Mouse (Mus musculus) CD4-positive naive resting alpha-beta T cell, adult 76 days (primary cell): Measurements from ENCODE around the gene Olfr1443. TPM values are rescaled to one million over a fixed set of nuclear protein-coding genes. Genes with fewer than 3 reads are reported as not detected.

ENCODE experiments used
- total RNA-seq: library from RNA; stranded (reverse); gene quantifications from one replicate; pipeline ENCODE4 v1.2.4, GENCODE M21; 2023

The Olfr1443 gene
- not detected for total RNA-seq

DNA sequence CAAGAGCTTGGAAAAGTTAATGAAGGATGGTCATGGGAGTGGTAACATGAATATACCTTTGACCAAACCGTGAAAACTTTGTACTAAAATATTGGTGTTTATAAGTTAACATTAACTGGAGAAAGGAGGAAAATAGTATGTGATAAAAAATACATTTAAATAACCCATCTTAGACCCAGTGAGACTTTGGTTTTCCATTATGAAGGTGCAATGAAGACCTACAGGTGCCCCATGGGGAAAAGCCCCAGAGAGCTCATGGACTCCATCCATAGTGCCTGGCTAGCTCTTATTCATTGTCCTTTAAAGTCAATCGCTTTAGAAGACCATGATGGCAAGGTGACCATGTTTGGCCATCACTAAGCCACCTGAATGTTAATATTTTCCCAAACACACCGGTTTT, at the start of gene Olfr1443:
Gene Olfr1443, plus strand, starts transcription at position 301 of the 400 bp plus-strand sequence.

GRCm38 (mm10) chr19:12633176-12633575, 44.7 kb upstream of the Olfr1443 start, which contains the start of gene Glyat:
Gene Glyat, plus strand, starts transcription at chr19:12633308.

DNA sequence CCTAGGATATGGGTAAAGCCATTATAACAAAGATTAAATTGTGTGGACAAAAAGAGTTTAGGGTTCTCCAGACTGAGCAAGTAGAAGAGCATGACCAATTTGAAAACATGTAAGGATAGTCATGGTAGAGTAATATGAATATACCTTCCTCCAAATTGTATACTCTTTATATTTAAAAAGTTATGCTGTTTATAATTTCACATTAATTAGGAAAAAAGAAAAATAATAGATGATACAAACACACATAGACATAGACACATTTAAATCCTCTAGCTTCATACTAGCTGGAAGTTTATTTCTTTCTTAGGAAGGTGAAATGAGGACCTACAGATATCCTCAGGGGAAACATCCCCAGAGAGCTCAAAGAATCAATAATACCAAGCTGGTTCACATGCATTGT, 7.8 kb upstream of the Olfr1443 start, which contains the start of gene Olfr1442:
Gene Olfr1442, plus strand, starts transcription at position 301 of the 400 bp plus-strand sequence.

DNA sequence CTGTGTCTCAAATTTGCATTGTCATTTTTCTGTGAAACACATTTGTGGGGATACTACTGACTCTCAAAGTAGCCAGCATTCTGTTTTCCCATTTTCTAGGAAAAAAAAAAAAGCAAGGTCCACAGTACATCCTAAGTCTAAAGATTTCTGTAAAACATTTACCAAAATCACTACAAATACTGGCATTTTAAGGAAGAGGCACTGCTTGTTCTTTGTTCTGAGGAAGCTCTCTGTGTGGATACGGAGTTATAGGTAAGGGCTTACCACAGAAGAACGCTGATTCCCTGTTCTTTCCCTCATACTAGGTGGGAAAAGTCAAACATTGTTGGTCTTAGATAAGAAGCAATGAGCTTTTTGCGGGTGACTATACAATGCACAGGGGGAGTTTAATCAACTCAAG, 17.7 kb downstream of the Olfr1443 start, which contains the start of gene Keg1:
Gene Keg1, plus strand, starts transcription at position 197 of the 400 bp plus-strand sequence.

Other genes starting within 250 kb of the Olfr1443 start
- 18.6 TPM for gene Mpeg1, start 217.3 kb upstream of the Olfr1443 start, total RNA-seq
- 10.3 TPM for gene Dtx4, start 176.7 kb upstream of the Olfr1443 start, total RNA-seq
- 13.8 TPM for gene Fam111a, start 132.4 kb upstream of the Olfr1443 start, total RNA-seq
- not detected for gene Gm4952, start 78.1 kb upstream of the Olfr1443 start, total RNA-seq
- gene Glyat, start 44.8 kb upstream of the Olfr1443 start, total RNA-seq = not detected
- not detected for gene Olfr1442, start 7.7 kb upstream of the Olfr1443 start, total RNA-seq
- gene Keg1, start 17.7 kb downstream of the Olfr1443 start, total RNA-seq = not detected
- gene Cntf, start 87.5 kb downstream of the Olfr1443 start, total RNA-seq = 4.5 TPM
- gene Zfp91, start 118.0 kb downstream of the Olfr1443 start, total RNA-seq = 81.9 TPM
- 30.4 TPM for gene Lpxn, start 118.1 kb downstream of the Olfr1443 start, total RNA-seq
- not detected for gene Gm5244, start 168.6 kb downstream of the Olfr1443 start, total RNA-seq
- gene Olfr1444, start 179.2 kb downstream of the Olfr1443 start, total RNA-seq = not detected
- not detected for gene Olfr1445, start 205.7 kb downstream of the Olfr1443 start, total RNA-seq
- gene Olfr1446, start 215.4 kb downstream of the Olfr1443 start, total RNA-seq = not detected
- not detected for gene Olfr1447, start 225.6 kb downstream of the Olfr1443 start, total RNA-seq
- gene Olfr1448, start 246.3 kb downstream of the Olfr1443 start, total RNA-seq = not detected